Mouse (Mus musculus): Measurements from ENCODE around the gene Mtmr4.

- no peak for TF ChIP-seq POLR2A (IDR thresholded peaks at IDR 0.05; ENCODE audit: insufficient read depth, low read length)
- TF ChIP-seq CTCF (IDR thresholded peaks at IDR 0.05; ENCODE audit: low read depth, low read length) = no peak
Measured at GRCm38 (mm10) chr11:87542906-87543305, 49.1 kb upstream of the Mtmr4 start.

All from ES-Bruce4 (cell line).